Mouse (Mus musculus) 416B (cell line): Measurements from ENCODE around the gene Tet3.
A peak's percentile ranks its signal among the peaks of the same experiment; 100 is the strongest.

Source experiments
- DNase-seq: peaks from one replicate; pipeline ENCODE4 v3.0.0; 2011; ENCODE audit warnings: low read depth

Tet3 gene

DNA sequence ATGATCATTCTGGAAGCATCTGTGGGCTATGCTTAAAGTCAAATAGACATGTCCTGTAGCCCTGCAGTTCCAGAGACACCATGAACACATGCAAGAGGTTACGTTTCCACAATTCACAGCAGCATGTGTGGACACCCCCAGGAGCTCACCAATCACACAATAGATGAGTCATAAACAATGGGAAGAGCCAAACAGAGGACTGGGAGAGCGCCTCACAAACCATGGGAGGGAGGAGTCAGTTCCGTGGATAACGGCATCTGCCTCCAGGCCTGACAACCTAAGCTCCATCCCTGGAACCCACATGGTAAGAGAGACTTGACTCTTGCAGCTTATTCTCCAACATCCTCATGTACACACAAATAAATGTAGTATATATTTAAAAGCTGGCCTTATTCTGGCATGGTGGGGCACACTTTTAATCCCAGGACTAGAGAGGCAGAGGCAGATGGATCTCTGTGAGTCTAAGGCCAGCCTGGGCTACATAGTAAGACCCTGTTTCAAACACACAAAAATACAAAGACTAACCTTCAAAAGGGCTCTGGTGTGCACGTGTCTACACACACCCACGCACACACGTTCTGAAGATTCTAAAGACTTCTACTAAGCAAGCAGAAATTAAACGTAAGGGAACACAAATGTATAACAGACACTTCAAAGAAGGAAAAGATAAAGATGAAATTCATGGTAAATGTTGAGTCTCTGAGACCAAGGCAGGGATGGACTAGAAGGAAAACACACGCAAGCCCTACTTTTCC is 44.1 kb downstream of the Tet3 start:
- DNase-seq = no peak

DNA sequence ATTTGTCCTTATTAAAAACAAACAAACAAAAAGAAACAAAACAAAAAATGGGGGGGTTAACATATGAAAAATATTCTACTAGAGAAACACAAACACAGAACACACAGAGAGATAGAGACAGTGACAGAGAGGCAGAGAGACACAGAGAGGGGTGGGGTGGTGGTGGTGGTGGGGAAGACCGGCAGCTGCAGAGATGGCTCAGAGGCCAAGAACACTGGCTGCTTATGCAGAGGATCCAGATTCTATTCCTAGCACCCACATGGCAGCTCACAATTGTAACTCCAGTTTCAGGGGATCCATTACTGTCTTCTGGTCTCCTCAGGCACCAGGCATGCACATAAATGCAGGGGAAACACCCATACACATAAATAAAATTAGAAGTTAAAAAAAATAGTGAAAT is 45.2 kb downstream of the Tet3 start:
- DNase-seq = no peak

DNA sequence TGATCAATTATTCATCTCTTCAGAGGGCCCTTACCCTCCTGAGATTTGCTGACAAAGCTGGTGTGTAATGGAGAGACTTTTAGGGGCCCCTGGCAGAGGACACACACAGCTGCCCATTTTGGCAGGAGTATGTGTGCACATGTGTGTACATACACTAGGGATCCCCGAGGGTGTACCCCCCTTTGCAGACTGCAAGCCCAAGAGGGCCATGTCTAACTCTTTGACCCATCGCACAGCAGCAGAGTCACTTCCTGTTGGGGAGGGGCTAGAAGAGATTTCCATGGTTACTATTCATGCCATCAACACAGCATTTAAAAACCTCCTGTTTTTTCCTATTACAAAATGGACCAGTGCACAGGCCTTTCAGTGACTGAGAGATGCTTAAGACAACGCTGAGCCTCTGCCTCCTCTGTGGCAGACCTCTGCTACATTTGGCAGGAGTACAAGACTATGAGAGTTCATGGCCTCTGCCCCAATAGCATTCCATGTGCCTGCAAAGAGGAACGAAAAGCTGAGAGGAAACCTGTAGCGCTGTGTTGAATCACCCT is 46.0 kb downstream of the Tet3 start:
- peak; percentile 47 for DNase-seq

DNA sequence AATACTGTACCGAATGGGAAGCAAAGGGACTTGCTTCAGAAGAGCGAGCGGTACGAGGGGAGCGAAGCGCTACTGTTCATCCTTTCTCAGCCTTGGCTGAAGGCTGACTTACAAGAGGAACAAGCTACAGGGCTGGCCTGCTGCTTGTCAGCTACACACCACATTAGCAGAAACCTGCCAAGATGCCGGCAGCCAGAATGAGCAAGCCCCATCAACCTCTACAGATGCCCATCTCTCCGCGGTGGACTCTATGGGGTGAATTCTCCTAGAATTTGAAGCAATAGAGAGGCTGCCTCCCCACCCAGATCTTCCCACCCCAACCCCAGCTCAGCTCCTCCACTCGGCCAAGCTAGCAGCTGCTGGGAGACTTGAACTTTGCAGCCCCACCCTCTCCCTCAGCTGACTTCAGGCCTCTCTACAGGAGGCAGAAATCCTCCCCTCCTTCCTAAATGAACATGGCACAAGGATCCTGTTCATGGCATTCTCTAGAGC is 46.5 kb downstream of the Tet3 start:
- no peak for DNase-seq

DNA sequence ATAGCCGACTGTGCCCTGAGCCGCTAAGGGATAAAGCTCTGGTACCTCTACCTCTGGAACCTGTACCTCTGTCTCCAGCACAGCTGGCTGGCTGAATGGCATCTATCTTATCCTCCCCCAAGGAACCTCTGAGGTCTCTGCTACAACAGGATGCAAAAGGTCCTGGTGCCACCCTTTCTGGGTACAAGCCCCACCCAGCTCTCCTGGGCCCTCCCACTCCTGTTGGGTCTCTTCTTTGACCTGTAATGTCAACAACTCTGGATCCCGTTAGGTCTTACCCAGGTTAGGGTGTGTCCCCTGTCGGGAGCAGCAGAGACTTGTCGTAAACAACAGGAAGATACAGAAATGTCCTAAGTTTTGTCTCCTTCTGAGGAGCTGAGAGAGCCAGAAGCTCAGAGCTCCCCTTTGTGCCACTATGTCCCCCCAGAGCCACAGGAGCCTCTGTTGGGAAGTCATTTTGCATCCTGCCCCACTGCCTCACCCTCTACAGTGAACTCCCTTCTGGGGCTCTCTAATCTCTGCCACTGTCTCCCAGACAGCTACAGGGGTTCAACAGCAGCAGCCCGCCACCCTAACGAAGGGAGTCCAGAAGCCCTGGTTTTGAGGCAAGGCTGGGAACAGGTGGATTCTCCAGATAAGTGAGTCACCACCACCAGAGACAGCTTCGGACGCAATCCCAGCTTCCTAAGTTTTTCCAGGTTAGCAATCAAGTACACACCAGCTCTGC is 47.1 kb downstream of the Tet3 start:
- DNase-seq = no peak

DNA sequence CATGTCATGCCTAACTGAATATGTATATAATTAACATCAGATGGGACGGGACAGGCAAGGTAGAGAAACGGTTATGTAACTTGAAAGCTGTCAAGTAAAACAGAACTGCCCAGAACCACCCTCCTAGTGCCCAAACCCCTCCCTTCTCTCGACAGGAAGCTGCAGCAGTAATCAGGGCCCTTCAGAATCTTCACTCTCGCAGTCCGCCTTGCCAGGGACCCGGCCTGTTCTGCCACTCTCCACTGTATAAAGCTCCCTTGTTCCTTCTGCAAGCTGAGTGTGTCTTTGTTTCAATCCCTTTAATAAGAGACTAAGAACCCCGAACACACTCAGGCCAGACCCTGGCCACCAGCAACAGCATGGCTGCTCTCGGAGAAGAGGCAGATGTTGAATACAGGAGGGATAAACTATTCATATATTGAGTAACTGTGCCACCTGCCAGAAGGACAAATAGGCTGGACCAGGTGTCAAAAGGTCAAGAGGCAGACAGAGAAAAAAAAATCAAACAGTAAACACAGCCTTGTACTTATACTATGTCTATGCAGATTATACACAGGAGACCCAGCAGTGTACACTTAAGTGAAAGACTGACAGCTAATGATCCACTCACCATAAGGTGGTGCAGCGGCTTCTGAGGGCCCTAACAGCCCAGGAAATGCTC is 48.7 kb downstream of the Tet3 start:
- DNase-seq = peak; percentile 12

DNA sequence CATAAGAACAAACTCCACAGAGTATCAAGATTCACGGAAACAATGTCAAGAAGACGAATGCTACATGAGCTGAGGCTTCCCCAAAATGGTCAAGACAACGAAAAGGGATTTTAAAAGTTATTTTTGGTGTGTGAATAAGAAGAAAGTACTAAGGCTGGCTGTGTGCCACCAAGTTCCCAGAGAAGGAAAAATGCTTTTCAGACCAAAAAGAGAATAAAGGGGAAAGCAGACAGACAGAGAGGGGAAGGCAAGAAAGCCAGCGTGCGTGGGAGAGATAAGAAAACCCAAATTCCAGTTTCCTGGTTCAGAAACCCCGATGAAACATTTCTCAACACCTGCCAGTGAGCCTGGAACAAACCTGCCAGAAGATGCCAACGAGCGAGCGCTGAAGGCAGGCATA is 50.4 kb downstream of the Tet3 start:
- DNase-seq = peak; percentile 53

DNA sequence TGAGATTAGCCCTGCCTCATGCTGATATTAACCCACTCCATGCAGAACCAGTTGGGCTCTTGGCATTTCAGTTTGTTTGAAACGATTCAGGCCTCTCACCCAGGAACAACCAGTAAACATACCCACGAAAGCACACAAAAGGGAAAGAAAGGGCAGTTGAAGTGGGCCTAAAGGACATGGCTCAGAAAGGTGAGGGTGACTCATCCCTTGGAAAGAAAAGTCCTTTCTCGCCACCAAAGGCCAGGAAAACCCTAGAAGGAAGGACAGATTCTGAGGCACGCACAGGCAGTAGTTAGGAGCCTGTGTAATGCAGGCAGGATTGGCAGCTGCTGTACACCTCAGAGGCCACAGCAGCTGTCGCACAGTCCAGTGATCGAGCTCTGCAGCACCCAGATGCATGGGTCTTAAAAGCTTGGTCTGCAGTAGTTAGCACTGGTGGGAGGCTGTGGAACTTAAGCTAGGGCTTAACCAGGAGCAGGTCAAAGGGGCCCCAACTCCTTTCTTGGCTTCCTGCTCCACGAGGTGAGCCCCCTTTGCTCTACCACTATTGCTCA is 53.3 kb downstream of the Tet3 start:
- DNase-seq = no peak

DNA sequence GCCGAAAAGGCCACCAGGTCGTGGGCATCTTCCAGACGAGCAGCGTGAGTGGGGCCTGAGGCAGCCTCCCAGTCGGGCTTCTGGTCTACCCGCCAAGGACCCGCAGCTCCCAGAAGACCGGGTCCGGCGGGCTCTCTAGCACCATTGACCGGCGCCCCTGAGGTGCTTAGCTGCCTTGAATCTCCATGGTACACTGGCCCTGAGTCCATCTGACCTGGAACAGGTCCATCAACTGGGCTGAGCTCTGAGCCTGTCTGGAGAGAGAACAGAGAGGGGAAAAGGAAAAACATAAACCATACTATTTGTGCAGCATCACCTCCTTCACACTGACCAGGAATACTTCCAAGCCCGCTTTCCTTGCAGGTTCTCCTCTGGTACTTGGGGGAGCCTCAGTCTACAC is 54.3 kb downstream of the Tet3 start:
- no peak for DNase-seq

DNA sequence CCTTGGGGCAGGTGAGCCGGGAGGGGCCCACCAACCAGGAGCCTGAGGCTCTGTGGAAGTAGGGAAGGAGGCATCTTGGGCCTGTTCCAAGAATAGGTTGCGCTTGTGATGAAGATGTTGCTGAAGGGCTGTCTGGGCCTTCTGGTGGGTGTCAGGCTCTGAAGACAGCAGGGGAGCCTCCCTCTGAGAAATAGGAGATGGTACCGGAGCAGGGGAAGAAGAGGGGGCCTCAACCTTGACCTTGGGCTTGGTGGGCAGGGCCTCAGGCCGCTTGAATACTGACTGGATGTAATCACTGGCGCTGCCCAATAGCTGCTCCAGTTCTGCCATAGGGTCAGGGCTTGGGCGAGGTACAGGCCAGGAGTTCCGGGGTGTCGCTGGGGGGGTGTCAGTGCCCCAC is 55.4 kb downstream of the Tet3 start:
- DNase-seq = no peak

DNA sequence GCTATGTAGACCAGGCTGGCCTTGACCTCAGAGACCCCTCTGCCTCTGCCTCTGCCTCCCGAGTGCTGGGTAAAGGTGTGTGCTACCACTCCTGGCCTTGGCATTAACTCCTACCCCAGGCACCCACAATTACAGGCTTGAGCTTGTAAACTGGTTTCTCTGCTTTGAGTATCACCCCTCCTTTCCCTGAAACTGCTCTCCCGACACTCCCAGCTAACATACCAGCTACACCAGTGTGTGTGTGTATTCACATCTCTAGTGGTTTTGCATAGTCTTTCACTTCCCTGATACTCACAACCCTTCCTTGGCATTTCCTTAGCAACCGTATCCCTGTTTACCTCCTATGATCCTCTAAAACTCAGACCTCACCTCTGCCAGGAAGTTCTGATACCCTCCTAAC is 59.1 kb downstream of the Tet3 start:
- no peak for DNase-seq

DNA sequence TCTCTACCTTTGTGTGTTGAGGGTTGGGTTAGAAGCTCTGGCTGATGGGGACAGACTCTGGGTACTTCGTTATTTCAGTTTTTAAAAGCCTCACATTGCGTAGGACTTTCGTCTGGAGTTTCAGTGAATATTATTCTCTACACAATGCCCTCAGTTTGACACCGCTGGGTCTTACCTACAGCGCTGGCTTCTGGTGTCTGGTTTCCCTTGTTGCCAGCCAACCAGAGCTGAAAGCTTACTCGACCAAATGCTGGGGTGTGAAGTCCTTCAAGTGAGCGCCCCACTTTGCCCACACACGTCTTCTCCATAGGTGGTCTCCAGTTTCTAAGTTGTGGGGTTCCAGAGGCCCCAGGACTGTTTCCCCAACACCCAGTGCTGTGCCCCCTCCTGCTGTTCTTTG is 61.2 kb downstream of the Tet3 start:
- DNase-seq = no peak

DNA sequence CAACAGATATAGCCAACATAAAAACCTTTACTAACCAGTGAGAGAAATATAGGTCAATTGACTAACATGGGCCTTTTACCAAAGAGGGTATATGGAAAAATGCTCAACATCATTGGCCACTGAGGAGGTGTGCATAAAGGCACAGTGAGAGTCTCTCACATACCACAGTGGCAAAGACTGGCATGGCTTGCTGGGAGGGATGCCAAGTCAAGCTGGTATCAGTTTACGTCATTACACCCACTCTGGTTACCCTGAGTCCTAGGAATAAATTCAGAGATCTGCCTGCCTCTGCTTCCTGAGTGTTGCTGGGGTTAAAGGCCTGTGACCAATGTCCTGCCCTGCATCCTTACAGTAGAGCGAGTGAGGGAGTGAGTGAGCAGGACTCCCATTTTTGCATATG is 62.2 kb downstream of the Tet3 start:
- DNase-seq = no peak

DNA sequence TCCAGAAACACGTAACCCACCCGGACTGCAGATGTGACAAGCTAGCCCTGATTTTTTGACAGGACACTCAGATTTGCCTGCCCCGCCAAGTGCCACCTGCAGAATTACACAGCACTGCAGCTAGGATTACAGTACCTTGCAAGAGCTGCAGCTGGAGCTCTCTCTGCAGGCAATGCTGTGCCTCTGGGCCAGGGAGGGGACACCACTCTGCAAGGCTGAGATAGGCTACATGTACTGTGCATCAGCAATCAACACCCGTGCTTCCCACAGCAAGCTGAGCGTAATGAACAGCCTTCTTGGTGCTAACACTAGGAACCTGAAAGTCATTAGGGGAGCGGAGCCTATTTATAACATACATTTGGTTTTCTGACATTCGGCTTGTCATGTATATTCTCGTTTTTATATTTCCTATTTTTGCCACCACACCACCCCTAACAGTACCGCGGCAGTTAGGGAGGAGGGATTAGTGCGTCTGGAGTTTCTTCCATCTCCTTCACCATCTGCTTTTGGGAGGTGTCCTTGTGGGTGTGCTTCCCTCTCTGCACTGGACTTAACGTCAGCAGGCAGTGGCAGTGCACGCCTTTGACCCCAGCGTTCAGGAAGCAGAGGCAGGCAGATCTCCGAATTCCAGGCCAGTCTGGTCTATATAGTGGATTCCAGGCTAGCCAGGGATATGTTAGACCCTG is 63.2 kb downstream of the Tet3 start:
- no peak for DNase-seq

DNA sequence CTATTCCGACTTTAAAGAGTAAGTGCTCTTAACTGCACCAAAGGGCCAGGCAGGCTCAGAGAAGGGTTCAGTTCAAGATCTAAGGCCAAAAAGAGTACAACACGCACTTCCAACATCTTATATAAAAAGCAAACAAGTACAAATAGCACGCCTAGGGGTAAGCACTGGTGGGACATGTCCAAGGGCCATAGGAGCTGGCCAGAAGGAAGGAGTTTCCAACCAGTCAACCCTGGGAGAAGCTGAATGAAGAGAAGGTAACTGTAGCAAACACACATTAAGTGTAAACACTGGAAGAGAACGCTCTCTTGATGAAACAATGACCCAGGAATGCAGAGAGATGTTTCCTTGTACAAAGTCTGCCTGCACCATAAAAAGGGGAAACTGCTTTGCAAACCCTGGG is 64.8 kb downstream of the Tet3 start:
- no peak for DNase-seq

DNA sequence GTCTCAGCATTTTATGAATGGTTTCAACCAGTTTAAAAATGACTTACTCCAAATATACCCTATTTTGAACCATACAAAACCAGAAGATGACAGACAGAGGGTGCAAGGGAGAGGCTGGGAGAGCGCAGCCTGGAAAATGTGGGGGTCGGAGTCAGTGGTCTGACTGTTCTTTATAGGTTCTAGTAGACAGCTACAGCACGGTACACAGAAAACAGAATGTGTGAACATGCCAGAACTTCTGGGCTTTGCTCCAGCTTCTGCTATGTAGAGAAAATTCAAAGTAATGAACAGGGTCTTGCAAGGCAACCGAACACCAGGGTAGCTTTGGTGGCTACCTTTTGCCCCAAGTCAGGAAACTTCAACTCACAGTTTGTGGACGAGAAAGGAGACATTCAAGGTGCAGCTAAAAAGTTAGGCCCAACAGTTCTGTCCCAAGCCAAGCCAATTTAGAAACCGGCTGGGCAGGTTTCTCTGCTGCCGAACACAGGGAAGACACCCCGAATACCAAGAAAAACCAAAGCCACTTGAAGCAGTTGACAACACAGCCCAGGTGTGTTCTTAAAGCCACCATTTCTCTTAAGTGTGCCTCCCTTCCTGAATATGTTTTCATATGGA is 66.6 kb downstream of the Tet3 start:
- no peak for DNase-seq

DNA sequence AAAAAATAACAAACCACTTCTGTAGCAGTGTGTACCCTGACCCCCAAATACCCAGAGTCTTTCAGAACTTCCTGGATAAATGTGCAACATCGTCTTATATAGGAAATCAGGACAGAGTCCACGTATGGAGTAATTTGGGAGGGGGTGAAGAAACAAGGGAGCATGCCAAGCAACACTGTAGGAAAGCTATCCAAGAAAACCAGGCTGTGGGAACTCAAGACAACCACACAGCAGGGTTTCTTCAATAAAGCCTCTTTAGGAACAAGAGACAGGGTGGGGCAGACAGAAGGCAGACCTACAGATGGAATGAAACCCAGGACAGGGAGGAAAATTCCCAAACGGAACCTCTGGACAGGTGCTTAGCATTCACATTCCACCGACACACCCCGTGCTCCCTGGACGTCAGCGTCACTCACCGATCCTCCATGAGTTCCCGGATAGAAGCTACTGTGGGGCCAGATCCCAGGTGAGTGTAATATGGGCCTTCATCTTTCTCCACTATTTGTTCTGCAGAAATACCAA is 73.3 kb downstream of the Tet3 start:
- DNase-seq = no peak

DNA sequence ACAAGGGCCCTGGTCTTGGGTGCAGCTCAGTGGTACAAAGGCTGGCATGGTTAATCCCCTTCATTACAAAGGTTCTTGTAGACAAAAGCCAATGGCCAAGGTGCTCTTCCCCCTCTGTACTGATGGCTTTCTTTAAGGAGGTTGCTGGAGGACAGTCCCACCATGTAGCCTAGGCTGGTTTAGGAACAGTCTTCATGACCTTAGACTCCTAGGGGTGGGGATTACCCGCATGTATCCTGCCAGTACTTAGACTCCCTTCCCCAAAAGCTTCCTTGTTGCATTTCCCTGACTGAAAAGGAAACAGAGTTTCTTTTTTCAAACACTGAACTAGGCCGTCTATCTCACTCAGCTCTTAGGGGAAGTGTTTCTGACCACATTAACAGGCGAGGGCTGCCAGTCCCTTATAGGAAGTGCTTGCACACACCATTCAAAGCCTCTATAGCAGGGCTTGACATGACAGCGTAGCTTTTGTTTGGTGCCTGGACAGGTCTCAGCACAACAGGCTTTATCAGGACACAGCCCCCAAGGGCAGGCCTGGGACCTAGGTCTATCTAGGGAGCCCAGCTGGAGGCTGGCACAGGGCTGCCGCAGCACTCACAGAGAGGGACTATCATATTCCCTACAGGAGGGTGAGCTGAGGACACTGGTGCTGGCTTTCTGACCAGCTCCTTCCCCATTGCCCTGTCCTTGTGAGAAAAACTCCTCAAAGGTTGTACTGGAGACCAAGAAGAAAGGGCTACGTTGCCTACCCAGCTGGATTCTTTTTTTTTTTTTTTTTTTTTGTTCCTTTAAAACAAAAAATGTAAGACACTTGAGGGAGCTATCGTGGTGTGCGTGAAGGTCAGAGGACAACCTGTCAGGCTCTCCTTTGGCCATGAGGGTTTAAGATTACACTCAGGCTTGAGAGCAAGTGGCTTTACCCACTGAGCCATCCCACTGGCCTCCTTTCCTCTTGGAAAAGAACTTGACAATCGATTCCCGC is 77.1 kb downstream of the Tet3 start:
- DNase-seq = peak; percentile 82

DNA sequence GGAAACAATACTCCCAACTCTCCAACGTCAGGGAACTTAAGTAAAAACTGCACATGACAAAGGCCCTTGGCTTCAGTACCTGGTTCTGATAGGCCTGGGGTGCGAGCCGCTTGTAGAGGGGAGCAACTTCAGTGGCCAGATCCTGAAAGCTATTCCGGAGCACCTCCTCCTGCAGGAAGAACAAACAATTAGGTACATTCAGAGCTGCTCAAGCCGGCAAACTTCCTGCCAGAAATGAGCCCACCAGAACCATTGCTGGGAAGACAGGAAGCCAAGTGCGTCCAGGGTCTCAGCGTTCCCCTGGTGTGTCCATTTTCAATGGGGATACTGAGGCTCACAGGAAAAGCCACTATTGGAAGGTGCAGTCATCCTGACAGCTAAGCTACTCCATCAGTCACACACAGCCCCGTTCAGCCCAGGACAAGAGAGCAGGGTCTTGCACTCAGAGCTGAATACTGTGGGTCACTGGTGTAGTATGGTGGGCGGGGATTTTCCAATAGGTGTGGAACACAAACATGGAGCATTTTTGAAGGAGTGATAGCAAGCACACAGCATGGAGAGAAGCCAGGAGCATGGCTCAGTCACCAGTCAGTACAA is 85.1 kb downstream of the Tet3 start:
- no peak for DNase-seq

DNA sequence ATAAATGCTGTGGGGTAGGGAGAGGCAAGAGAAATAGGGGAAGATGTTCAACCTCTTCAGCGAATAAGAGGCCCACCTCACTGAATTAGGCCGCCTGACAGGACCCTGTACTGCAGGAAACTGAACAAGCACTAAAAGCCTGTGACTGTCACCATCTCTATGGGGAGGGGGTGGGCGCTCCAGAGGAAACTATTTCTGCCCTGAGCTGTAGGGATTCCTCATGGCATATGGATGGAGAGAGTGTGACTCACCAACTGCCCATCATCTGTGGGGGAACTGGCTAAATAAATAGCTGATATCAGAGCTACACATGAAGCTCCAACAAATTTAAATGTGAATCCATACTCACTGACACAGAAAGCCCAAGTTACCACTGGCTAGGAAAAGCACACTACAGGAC is 87.5 kb downstream of the Tet3 start:
- DNase-seq = no peak
